Mouse (Mus musculus) spleen, adult 2 months (tissue): Measurements from ENCODE around the gene Tmem200b. TPM values are rescaled to one million over a fixed set of nuclear protein-coding genes. Genes with fewer than 3 reads are reported as not detected.

Experiments
- DNase-seq, 2 experiments: peaks; one replicate each; pipeline versions ENCODE4 v3.0.0 to v3.0.0-alpha.2; 2012 to 2021; ENCODE audit warnings: low spot score in 2 of 2, low read depth in 1 of 2
- H3K27ac ChIP-seq: fragments of 200-500 bp; 2 replicates; pipeline ENCODE4 v1.5.1; 2012; ENCODE audit warnings: low read length, inconsistent platforms; ENCODE audit not compliant: insufficient read depth
- H3K27me3 ChIP-seq: fragments of 200-500 bp; 2 replicates; pipeline ENCODE4 v1.6.1; 2012; ENCODE audit warnings: mild to moderate bottlenecking, moderate library complexity, low read length, inconsistent platforms; ENCODE audit not compliant: control insufficient read depth, insufficient read depth
- H3K36me3 ChIP-seq: fragments of 200-500 bp; 2 replicates; pipeline ENCODE4 v1.6.1; 2012; ENCODE audit warnings: mild to moderate bottlenecking, low read length, inconsistent platforms; ENCODE audit not compliant: control insufficient read depth, insufficient read depth
- H3K4me1 ChIP-seq: fragments of 200-500 bp; 2 replicates; pipeline ENCODE4 v1.6.1; 2011; ENCODE audit warnings: inconsistent platforms; ENCODE audit not compliant: control insufficient read depth, insufficient read depth, insufficient read length
- H3K4me3 ChIP-seq: fragments of 200-500 bp; 2 replicates; pipeline ENCODE4 v1.5.1; 2011; ENCODE audit warnings: mild to moderate bottlenecking, inconsistent platforms; ENCODE audit not compliant: insufficient read depth, insufficient read length; ENCODE audit errors: extremely low read depth
- CTCF ChIP-seq: fragments of 200-500 bp; IDR thresholded peaks from 2 replicates; pipeline ENCODE4 v1.5.1; 2011; ENCODE audit warnings: mild to moderate bottlenecking, inconsistent platforms; ENCODE audit not compliant: insufficient read depth, insufficient read length, insufficient replicate concordance; ENCODE audit errors: extremely low read depth
- POLR2A ChIP-seq: fragments of 200-500 bp; IDR thresholded peaks from 2 replicates; pipeline ENCODE4 v1.6.1; 2011; ENCODE audit warnings: low read depth, low read length, inconsistent platforms
- WGBS: fragments of 180-500 bp; shearing (Covaris S2); methylation state at CpG from one replicate; pipeline ENCODE4 v1.1.7; 2018; 5-methylcytosine and 5-hydroxymethylcytosine counted together
- polyA plus RNA-seq: library from polyadenylated mRNA; depleted of rRNA; stranded (reverse); fragments of >200 nt; gene quantifications from 2 replicates; pipeline ENCODE4 v1.2.3, GENCODE M21; 2012

Gene Tmem200b
- polyA plus RNA-seq, 1 experiment: 11.4 TPM

DNA sequence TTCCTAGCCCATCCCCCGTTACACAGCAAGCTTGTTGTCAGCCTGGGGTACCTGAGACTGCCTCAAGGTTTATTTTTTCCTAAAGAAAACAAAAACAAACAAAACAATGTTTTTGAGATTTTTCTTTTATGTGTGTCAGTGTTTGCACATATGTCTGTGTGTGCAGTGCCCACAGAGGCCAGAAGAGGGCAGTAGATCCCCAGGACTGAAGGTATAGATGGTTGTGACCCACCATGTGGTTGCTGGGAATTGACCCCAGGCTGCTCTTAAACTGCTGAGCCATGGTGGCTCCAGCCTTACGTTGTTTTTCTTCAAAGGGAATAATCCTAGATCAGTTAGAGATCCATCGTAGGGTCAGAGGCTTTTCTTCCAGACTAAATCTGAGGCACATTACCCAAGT is 13.7 kb upstream of the Tmem200b start:
- no peak overlapping the region for H3K27ac ChIP-seq
- peaks cover 3% of the 10 kb centered on the region; the same call in 1 of the 2 replicates for H3K4me1 ChIP-seq
- DNase-seq: no peak
- no peaks in the 10 kb centered on the region for H3K27me3 ChIP-seq
- WGBS: 93% methylated on average over 3 of the region's 3 CpGs
- no peaks in the 10 kb centered on the region for H3K36me3 ChIP-seq
- TF ChIP-seq CTCF (no peak; the same call in 1 of the 2 replicates), POLR2A (no peak)
- H3K4me3 ChIP-seq: no peak overlapping the region

DNA sequence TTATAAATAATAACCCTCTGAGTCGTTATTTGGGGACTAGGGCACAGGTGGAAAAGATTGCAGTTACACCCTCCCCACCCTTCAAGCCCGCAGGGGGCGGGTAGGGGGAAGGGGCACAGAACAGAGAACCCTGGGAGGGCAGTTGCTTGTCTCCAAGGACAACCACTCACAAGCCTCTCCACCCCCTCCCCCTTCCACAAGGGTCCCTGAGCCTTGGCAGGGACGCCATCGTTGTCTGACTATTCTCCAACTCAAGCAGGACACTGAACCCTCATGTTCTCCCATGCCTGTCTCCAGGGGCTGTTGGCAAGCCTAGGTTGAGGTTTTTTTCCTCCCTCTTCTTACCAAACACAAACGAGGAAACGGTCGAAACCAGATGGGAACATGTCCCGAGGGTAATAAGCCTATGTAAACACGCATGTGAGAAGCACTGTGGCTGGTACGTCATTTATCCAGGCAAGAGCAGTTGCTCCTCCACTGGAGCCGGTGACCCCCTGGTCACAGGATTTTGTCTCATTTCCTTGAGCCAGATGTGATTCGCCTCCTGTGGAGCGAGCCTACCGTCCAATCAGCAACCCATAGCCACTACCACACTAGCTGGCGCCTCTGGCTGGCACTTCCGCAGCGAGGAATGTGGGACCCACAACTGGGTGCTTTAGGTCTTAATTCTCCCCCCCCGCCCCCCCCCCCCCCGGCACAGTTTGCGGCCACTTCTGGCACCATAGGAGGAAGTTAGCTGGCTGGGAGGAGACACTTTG is 11.2 kb upstream of the Tmem200b start:
- H3K27ac ChIP-seq: no peak overlapping the region
- peaks cover 4% of the 10 kb centered on the region; the same call in 1 of the 2 replicates for H3K27me3 ChIP-seq
- peak overlapping the region; percentile 22; the same call in 1 of the 2 replicates for H3K4me3 ChIP-seq
- no peak for DNase-seq
- peaks cover 5% of the 10 kb centered on the region; the same call in 1 of the 2 replicates for H3K4me1 ChIP-seq
- H3K36me3 ChIP-seq: no peaks in the 10 kb centered on the region
- 3% methylated on average over 20 of the region's 21 CpGs for WGBS
- TF ChIP-seq CTCF (no peak), POLR2A (no peak)

GRCm38 (mm10) chr4:131911521-131911920 is 10.1 kb upstream of the Tmem200b start:
- Histone ChIP-seq H3K36me3 (no peaks in the 10 kb centered on the region), H3K27ac (no peak overlapping the region), H3K4me1 (peaks cover 5% of the 10 kb centered on the region; the same call in 1 of the 2 replicates), H3K27me3 (peaks cover 4% of the 10 kb centered on the region; the same call in 1 of the 2 replicates), H3K4me3 (no peak overlapping the region)
- TF ChIP-seq CTCF: no peak
- no peak for TF ChIP-seq POLR2A
- WGBS: 84% methylated on average over 3 of the region's 5 CpGs
- DNase-seq: no peak

DNA sequence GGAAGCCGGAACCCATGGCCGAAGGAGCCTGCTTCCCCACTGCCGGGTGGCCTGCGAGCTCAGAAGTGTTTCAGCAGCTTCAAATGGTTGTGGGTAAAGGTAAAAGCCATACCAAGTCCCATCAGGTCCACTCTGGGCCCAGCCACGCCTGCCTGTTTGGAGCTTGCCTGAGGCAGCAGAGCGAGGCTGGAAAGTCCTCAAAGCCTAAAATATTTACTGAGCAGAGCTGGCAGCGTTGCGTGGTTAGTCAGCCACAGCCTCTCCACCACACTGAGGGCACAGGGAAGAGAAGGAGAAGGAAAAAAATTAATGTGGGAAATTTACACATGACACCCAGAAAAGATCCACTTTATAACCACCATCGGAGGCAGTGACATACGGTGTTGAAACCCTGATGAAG is 8.0 kb upstream of the Tmem200b start:
- 75% methylated on average over 10 of the region's 10 CpGs for whole genome bisulfite sequencing
- Histone ChIP-seq H3K4me1 (peaks cover 5% of the 10 kb centered on the region; the same call in 1 of the 2 replicates), H3K27me3 (peaks cover 4% of the 10 kb centered on the region), H3K4me3 (no peak overlapping the region), H3K27ac (no peak overlapping the region), H3K36me3 (no peaks in the 10 kb centered on the region)
- no peak for DNase-seq
- TF ChIP-seq CTCF (no peak), POLR2A (no peak)

GRCm38 (mm10) chr4:131914046-131914643 is 7.4 kb upstream of the Tmem200b start:
- WGBS: 50% methylated on average over 9 of the region's 9 CpGs
- Histone ChIP-seq H3K27ac (no peak overlapping the region), H3K36me3 (no peaks in the 10 kb centered on the region), H3K4me1 (peaks cover 5% of the 10 kb centered on the region; the same call in 1 of the 2 replicates), H3K4me3 (no peak overlapping the region), H3K27me3 (peaks cover 4% of the 10 kb centered on the region)
- no peak for TF ChIP-seq CTCF
- TF ChIP-seq POLR2A: no peak
- no peak for DNase-seq

- 11% methylated on average over 31 of the region's 31 CpGs for WGBS
- Histone ChIP-seq H3K4me1 (peaks cover 5% of the 10 kb centered on the region; the same call in 1 of the 2 replicates), H3K27ac (no peak overlapping the region), H3K36me3 (no peaks in the 10 kb centered on the region), H3K27me3 (peaks cover 6% of the 10 kb centered on the region), H3K4me3 (no peak overlapping the region)
- TF ChIP-seq CTCF (no peak), POLR2A (no peak)
- no peak for DNase-seq
Measured at GRCm38 (mm10) chr4:131914891-131915469, 6.6 kb upstream of the Tmem200b start.
